In genomic region chr10:14200310-14200709, GRCm38 (mm10) we compare ENCODE assay signal across 9 mouse cellular contexts.
DNase-seq lines count a peak whose midpoint lies in the region; ATAC-seq lines count a peak whose summit lies in the region.
"Had no signal": no experiment of that assay in that cellular context is flagged by ENCODE, and none has a peak within 500 bp of the region (broad histone marks: within the 10 kb centered on the region; RNA-seq: fewer than 3 reads in every experiment).

No protein-coding gene starts in this region.

- WGBS in heart, embryonic 10.5 days, result 0% methylated on average over 2 of the region's 2 CpGs
- 6% methylated on average over 2 of the region's 2 CpGs for WGBS in forebrain, embryonic 14.5 days
- WGBS in neural tube, embryonic 11.5 days, result 8% methylated on average over 2 of the region's 2 CpGs

- H3K4me3 ChIP-seq in heart, embryonic 10.5 days, result no peak overlapping the region
- H3K4me3 ChIP-seq in forebrain, embryonic 14.5 days (ENCODE audit: low read depth, low read length), result no peak overlapping the region
- H3K4me3 ChIP-seq in neural tube, embryonic 11.5 days (ENCODE audit: low read depth, low read length), result no peak overlapping the region

- no peak overlapping the region for H3K4me2 ChIP-seq in forebrain, embryonic 14.5 days (ENCODE audit: low read length)
- H3K4me2 ChIP-seq in neural tube, embryonic 11.5 days (ENCODE audit: low read depth), result no peak overlapping the region

- peak; percentile 61 to 86 for DNase-seq in heart, adult 18-20 months
- no peak for DNase-seq in heart, embryonic 10.5 days (ENCODE audit: low spot score)
- peak; percentile 39 for DNase-seq in A20 (ENCODE audit: low read depth, low spot score)
- peak; percentile 63 to 77 for DNase-seq in adrenal gland, postnatal 36 days
- peak; percentile 70 for DNase-seq in forebrain, embryonic 14.5 days (ENCODE audit: low spot score)
- peak; percentile 60 for DNase-seq in kidney, postnatal 14 days
- DNase-seq in neural tube, embryonic 11.5 days (ENCODE audit: low spot score), result peak; percentile 61

- no peaks in the 10 kb centered on the region for H3K36me3 ChIP-seq in heart, embryonic 10.5 days
- H3K36me3 ChIP-seq in forebrain, embryonic 14.5 days (ENCODE audit: control insufficient read depth, insufficient read depth, low read length), result no peaks in the 10 kb centered on the region
- no peaks in the 10 kb centered on the region for H3K36me3 ChIP-seq in neural tube, embryonic 11.5 days (ENCODE audit: control insufficient read depth, insufficient read depth, low read length)
- H3K36me3 ChIP-seq: G1E had no signal

- H3K4me1 ChIP-seq in heart, embryonic 10.5 days, result no peaks in the 10 kb centered on the region
- H3K4me1 ChIP-seq in forebrain, embryonic 14.5 days (ENCODE audit: control insufficient read depth, insufficient read depth, low read length), result peaks cover 3% of the 10 kb centered on the region; the same call in 1 of the 2 replicates
- no peaks in the 10 kb centered on the region for H3K4me1 ChIP-seq in neural tube, embryonic 11.5 days (ENCODE audit: control insufficient read depth, insufficient read depth, low read length)

- no peaks in the 10 kb centered on the region for H3K9me3 ChIP-seq in heart, embryonic 10.5 days
- no peaks in the 10 kb centered on the region for H3K9me3 ChIP-seq in forebrain, embryonic 14.5 days (replicated peaks; ENCODE audit: control insufficient read depth, low read length)
- H3K9me3 ChIP-seq in neural tube, embryonic 11.5 days (ENCODE audit: control insufficient read depth, low read length), result no peaks in the 10 kb centered on the region
- H3K9me3 ChIP-seq: G1E had no signal

- H3K9ac ChIP-seq in forebrain, embryonic 14.5 days (ENCODE audit: low read length), result no peak overlapping the region
- H3K9ac ChIP-seq in neural tube, embryonic 11.5 days (ENCODE audit: low read length), result no peak overlapping the region

- H3K27ac ChIP-seq in heart, embryonic 10.5 days, result no peak overlapping the region
- no peak overlapping the region for H3K27ac ChIP-seq in forebrain, embryonic 14.5 days (ENCODE audit: low read depth, low read length)
- H3K27ac ChIP-seq in neural tube, embryonic 11.5 days (ENCODE audit: low read depth, low read length), result no peak overlapping the region

- H3K27me3 ChIP-seq in heart, embryonic 10.5 days (ENCODE audit: insufficient read depth, poor library complexity, severe bottlenecking), result no peaks in the 10 kb centered on the region; the same call in 1 of the 2 replicates
- no peaks in the 10 kb centered on the region for H3K27me3 ChIP-seq in forebrain, embryonic 14.5 days (replicated peaks; ENCODE audit: control insufficient read depth, insufficient read depth, low read length)
- no peaks in the 10 kb centered on the region for H3K27me3 ChIP-seq in neural tube, embryonic 11.5 days (ENCODE audit: control insufficient read depth, insufficient read depth, low read length)

- peak; percentile 45 for ATAC-seq in forebrain, embryonic 14.5 days
- ATAC-seq in neural tube, embryonic 11.5 days (ENCODE audit: insufficient read depth, low FRiP score, low TSS enrichment), result peak; percentile 60
- ATAC-seq in frontal cortex, adult (ENCODE audit: low TSS enrichment), result no peak
